Mouse (Mus musculus) kidney, adult 9 months (tissue): ENCODE measurements around the gene Fbxo17.

Experiments
- DNase-seq: peaks from one replicate; pipeline ENCODE4 v3.0.0; 2022

Fbxo17 gene

DNA sequence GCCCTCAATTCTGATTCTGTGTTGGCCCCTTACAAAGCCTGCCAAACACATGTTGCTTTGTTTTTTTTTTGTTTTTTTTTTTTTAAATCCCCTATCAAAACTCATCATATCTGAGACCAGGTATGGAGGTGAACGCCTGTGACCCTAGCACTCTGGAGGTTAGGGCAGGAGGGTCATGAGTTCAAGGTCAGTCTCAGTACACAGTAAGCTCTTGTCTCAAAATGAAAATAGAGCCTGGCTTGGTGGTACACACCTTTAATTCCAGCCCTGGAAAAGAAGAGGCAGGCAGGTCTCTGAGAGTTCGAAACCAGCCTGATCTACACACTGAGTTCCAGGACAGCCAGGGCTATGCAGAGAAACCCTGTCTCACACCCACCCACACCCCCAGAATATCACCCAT is 3.0 kb downstream of the Fbxo17 start:
- DNase-seq: no peak

DNA sequence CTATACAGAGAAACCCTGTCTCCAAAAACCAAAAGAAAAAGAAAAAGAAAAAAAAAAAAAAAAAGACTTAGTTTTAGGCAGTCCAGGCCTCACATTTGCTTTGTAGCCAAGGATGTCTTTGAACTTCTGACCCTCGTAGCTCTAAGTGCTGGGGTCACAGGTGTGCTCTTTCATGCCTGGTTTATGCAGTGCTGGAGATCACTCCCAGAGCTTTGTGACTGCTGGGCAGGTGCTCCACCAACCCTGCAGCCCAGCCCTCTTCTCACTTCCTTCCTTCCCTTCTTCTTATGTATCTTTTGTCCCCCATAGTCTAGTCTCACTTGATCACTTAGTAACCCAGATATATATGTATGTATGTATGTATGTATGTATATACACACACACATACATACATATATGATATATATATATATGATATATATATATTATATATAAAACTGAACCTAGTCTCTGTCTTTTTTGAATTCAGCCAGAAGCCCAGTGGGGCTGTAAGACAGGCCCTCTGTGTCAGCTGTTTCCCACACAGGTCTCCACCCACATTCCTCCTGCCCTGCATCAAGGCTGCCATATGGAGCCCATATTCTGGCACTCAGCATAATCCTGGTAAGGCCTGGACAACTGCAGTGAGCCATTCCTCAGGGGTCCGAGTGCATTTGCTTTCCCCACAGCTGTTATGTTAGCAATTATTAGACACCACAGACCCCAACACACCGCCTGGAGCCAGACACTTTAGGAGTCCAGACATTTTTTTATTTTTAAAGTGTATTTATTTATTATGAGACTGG is 4.3 kb downstream of the Fbxo17 start:
- no peak for DNase-seq

DNA sequence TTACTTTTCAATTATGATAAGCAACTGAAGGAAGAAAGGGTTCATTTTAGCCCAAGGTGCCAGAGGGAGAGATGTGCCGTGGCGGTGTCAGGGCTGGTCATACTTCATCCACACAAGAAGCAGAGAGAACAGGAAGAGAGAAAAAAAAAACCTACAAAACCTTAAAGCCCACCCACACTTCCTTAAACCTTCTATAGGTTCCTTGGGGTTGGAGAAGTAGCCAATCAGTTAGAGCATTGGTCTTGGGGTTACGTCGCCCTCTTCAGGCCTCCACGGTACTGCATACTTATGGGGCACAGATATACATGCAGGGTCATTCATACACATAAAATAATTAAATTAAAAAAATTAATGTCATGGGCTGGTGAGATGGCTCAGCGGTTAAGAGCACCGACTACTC is 5.5 kb downstream of the Fbxo17 start:
- DNase-seq: no peak

DNA sequence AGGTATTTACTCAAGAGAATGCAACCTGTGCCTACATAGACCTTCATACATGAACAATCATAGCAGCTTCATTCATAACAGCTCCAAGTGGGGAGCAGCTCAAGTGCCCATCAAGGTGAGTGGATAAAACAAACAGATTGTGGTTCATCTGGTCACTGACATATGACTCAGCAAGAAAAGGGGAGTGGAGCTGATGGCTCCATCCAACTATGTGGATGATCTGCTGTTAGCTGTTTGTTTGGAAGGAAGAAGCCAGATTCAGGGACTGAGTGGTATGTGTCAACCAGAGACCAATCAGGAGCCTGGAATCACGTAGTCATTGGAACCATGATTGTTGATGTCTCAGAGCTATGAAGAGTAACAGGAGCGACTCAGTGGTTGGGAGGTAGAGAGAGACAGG is 8.0 kb downstream of the Fbxo17 start:
- no peak for DNase-seq

GRCm38 (mm10) chr7:28726600-28726999 is 10.0 kb downstream of the Fbxo17 start:
- DNase-seq: peak; percentile 59

GRCm38 (mm10) chr7:28727649-28728340 is 11.2 kb downstream of the Fbxo17 start:
- no peak for DNase-seq

DNA sequence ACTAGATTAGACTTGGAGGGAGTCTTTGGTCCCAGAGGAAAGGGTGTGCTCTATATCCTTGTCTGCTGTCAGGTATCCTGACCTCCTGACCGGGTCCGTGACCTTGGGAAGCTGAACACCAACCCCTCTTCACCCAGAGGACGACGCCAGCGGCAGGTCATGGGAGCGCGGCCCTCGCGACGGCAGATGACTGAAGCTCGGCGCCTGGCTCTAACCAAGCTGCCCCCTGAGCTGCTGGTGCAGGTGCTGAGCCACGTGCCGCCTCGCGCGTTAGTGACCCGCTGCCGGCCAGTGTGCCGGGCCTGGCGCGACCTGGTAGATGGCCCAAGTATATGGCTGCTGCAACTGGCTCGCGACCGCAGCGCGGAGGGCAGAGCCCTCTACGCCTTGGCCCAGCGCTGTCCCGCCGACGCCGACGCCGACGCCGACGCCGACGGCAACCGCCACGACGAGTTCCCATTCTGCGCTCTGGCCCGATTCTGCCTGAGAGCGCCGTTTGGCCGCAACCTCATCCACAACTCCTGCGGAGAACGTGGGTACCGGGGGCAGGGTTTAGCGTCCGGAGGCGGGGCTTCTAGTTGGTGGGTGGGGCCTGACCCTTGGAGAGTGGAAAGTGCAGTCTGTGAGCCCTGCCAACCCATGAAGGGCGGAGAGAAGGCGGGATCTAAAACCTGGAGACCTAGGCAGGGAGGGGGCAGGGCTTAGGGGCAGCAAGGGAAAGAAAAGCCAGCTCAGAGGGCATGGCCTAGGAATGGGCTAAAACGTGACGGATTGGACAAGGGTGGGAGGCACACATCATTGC is 15.9 kb downstream of the Fbxo17 start:
- DNase-seq: peak; percentile 95

- no peak for DNase-seq
These were observed 16.6 kb downstream of the Fbxo17 start for GRCm38 (mm10) chr7:28733211-28733610.

DNA sequence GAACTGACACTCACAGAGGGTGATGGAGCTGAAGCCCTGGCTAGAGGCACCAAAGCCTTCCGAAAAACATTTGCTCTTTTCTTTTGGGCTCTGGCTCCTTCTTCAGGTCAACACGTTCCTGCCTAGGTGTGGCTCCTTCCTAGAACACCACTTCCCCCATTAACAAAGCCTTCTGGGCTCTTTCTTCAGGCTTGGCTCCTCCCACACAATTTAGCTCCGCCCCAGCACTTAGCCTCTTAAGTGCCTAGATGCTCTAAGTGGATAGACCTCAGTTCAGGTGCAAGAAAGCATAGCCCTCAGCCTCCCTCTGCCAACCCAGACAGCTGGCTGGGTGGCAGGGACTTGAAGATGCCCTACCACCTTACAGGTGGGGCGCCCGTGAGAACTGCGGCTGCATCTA is 19.1 kb downstream of the Fbxo17 start:
- no peak for DNase-seq

GRCm38 (mm10) chr7:28739829-28740228 is 23.2 kb downstream of the Fbxo17 start:
- DNase-seq: no peak

GRCm38 (mm10) chr7:28740949-28741348 is 24.3 kb downstream of the Fbxo17 start:
- DNase-seq: no peak

DNA sequence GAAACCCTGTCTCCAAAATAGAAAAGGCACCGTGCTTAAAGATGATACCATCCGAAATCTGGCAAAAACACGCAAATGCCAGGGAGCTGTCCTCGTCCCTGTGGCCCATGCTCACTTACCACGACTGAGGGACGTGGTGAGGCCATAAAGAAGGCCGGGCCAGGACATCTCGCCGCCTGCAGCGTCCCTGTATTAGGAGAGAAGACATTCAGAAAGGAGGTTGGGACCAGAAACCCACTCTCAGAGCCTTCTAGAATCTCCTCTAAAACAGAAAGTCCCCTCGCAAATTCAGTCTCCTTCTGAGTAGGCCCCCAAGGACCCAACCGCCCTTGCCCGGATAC is 24.7 kb downstream of the Fbxo17 start:
- DNase-seq: no peak

DNA sequence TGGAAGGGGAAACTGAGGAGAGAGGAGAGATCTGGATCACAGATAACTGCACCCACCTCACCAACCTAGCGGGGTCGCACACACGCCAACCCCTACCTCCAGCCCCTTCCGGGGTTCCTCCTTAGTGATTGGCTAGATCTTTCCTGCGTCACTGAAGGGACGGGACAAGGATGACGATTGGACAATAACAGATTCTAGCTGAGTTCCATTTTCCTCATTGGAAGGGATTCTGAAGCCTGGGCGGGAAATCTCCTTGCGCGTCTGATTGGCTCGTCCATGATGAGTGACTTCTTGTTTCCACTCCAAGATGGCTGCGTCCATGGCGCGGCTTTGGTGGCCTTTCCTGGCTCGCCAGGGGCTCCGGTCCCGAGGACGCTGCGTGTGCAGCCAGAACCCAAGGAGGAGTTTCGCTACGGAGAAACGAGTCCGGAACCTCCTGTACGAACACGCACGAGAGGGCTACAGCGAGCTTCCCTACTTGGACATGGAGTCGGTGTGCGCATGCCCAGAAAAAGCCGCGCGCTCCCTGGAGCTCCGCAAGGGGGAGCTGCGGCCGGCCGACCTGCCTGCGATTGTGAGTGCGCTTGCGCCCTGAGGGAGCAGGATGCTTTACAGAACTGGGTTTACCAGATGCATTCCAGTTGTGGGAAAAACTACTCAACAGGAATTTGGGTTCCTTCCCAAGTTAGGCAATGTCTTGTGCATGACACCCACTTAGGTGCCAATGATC is 25.3 kb downstream of the Fbxo17 start, which contains the start of the genes Mrps12 and Sars2:
Mrps12 (minus strand) TSS at position 112 of the 730 bp plus-strand sequence.
Sars2 (plus strand) TSS at position 284 of the 730 bp plus-strand sequence.
- peak; percentile 99 for DNase-seq

- DNase-seq: no peak
These were observed 33.3 kb downstream of the Fbxo17 start for GRCm38 (mm10) chr7:28749935-28750334.

GRCm38 (mm10) chr7:28756079-28756478 is 39.5 kb downstream of the Fbxo17 start, which contains the start of gene Ccer2:
Gene Ccer2, plus strand, starts transcription at chr7:28756174.
- DNase-seq: no peak

DNA sequence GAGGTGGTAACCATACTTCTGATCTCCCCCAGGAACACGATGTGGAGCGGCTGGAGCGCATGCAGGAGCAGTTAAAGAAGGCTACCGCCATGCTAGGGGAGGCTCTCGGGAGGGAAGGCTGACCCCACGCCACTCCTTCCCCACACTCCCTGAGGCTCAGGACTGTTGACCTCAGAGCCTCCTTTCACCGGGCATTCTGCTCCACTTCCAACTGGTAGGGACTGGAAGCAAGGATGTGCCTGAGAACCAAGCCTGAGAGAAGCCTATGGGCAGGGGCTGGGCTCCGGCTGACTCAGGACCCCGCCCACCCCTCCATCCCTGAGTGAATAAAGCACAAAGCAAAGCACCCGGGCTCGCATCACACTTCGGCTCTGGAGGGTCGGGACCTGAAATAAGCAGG is 42.0 kb downstream of the Fbxo17 start:
- DNase-seq: no peak

- peak; percentile 41 for DNase-seq
These were observed 45.3 kb downstream of the Fbxo17 start for GRCm38 (mm10) chr7:28761907-28762306.

DNA sequence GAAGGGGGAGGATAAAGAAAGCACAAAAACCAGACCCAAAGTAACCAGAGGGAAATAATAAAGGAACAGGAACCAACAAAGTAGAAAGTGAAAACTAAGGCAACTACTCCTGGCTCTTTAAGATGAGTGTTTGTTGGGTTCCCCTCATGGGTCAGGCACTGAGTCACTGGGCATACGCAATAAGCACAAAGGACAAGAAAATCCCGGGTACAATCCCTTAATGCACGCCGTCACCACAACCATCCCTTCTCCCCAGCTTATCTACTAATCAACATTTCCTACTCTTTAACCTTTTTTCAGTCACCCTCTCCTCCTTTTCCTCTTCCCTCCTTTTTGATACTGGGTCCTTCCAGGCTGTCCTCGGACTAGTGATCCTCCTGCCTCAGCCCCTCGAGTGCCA is 48.6 kb downstream of the Fbxo17 start:
- no peak for DNase-seq

- DNase-seq: peak; percentile 100
These were observed 49.7 kb downstream of the Fbxo17 start, which contains the start of gene Sirt2 for GRCm38 (mm10) chr7:28766173-28766879. Gene Sirt2, plus strand, starts transcription at chr7:28766735.

DNA sequence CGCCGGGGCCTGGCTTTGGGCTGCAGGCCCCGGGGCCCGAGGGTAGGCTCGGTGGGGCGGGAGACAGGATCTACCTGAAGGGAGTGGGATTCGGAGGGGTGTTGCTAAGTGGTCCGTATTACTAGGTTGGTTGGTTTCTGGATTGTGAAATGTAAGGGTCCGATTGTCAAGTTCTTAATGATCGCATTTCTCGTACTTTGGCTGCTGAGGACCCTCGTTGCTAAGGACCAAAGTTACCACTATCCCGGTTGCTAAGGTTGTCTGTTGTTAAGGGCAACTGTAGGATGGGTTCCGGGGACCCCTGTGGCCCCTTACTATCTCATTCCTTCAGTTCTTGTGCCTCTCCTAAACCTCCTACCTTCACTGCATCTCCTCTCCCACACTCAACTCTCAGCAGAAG is 50.3 kb downstream of the Fbxo17 start:
- DNase-seq: peak; percentile 43

DNA sequence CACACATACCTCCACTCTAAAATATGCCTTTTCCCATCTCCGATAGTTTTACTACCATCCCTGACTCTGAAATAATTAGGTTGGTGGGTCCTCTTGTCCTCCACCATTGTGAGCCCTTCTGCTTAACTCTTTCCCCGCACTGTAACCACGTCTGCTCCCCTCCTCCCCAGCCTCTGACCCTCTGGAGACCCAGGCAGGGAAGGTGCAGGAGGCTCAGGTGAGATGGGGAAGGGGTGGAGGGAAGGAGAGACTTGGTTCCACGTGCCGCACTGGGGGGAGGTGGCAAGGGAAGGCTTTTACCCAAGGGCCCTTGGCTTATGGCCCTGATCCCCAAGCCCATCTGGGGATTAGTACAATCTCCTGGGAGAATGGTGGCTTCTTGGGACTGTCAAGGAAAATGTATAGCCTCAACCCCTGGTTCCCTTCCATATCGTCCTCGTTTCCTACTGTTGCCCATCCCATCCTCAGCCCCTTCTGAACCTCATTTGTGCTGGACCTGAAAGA is 50.9 kb downstream of the Fbxo17 start, which contains the start of gene Nfkbib:
Nfkbib (minus strand) TSS at position 51 of the 504 bp plus-strand sequence.
- no peak for DNase-seq
